Mouse (Mus musculus) liver, adult 2 months (tissue): Measurements from ENCODE around the gene Mical2. TPM values are rescaled to one million over a fixed set of nuclear protein-coding genes. Genes with fewer than 3 reads are reported as not detected.

Experiments
- DNase-seq: peaks from one replicate; pipeline ENCODE4 v3.0.0-alpha.2; 2011; ENCODE audit warnings: low read depth, low spot score; ENCODE audit errors: extremely low read depth
- H3K27ac ChIP-seq: fragments of 200-500 bp; replicated peaks from 2 replicates; pipeline ENCODE4 v1.5.1; 2012; ENCODE audit warnings: low read depth, mild to moderate bottlenecking, control low read depth, inconsistent platforms, low read length; ENCODE audit not compliant: insufficient read depth
- H3K27me3 ChIP-seq: fragments of 200-500 bp; 2 replicates; pipeline ENCODE4 v1.6.1; 2012; ENCODE audit warnings: mild to moderate bottlenecking, moderate library complexity, low read length, inconsistent platforms; ENCODE audit not compliant: control insufficient read depth, insufficient read depth
- H3K36me3 ChIP-seq: fragments of 200-500 bp; 2 replicates; pipeline ENCODE4 v1.6.1; 2012; ENCODE audit warnings: low read length, inconsistent platforms; ENCODE audit not compliant: control insufficient read depth, insufficient read depth
- H3K4me1 ChIP-seq: fragments of 200-500 bp; 2 replicates; pipeline ENCODE4 v1.6.1; 2011; ENCODE audit warnings: low read length; ENCODE audit not compliant: control insufficient read depth, insufficient read depth
- H3K4me3 ChIP-seq: fragments of 200-500 bp; 2 replicates; pipeline ENCODE4 v1.5.1; 2011; ENCODE audit warnings: low read depth, mild to moderate bottlenecking, control low read depth, low read length, moderate library complexity; ENCODE audit not compliant: insufficient read depth
- H3K79me2 ChIP-seq: fragments of 200-500 bp; 2 replicates; pipeline ENCODE4 v1.6.1; 2012; ENCODE audit warnings: inconsistent platforms, mild to moderate bottlenecking, low read length, moderate library complexity; ENCODE audit not compliant: control insufficient read depth, insufficient read depth
- H3K9ac ChIP-seq: fragments of 200-500 bp; 2 replicates; pipeline ENCODE4 v1.6.1; 2012; ENCODE audit warnings: low read depth, mild to moderate bottlenecking, control low read depth, inconsistent platforms, low read length
- CTCF ChIP-seq: fragments of 200-500 bp; IDR thresholded peaks from 2 replicates; pipeline ENCODE4 v1.5.1; 2011; ENCODE audit warnings: low read depth, low read length, control low read depth
- POLR2A ChIP-seq: fragments of 200-500 bp; IDR thresholded peaks from 2 replicates; pipeline ENCODE4 v1.6.1; 2011; ENCODE audit warnings: low read length, control low read depth; ENCODE audit not compliant: insufficient read depth; ENCODE audit errors: extremely low read depth
- WGBS: fragments of 180-500 bp; shearing (Covaris S2); methylation state at CpG from one replicate; pipeline ENCODE4 v1.1.7; 2018; 5-methylcytosine and 5-hydroxymethylcytosine counted together
- polyA plus RNA-seq: library from polyadenylated mRNA; depleted of rRNA; stranded (reverse); fragments of >200 nt; gene quantifications from 2 replicates; pipeline ENCODE4 v1.2.3, GENCODE M21; 2012
- total RNA-seq: library from RNA; depleted of rRNA; stranded (reverse); fragments of >200 nt; gene quantifications from 2 replicates; pipeline ENCODE4 v1.2.3, GENCODE M21; 2014

Gene Mical2
- total and polyA plus RNA-seq, 2 experiments, result 4.1 to 6.9 TPM

DNA sequence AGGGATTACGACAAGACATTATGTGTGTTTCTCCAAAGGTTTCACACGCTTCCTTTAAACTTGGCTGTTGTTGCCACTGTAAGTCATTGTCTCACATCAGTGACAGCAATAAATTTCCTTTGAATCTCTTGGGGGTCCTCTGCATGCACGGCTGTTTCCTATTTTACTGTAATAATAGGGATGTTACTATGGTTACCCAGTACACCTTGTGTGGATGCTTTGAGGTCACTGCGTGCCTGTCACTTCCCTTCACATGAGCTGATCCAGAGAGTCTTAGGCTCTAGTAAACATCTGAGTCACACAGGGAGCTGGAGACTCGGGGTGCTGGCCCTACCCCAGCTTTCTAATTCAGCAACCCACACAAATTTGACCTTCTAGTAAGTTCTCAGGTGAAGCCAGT lies 88.0 kb downstream of the Mical2 start:
- Histone ChIP-seq H3K9ac (no peak overlapping the region), H3K27me3 (no peaks in the 10 kb centered on the region), H3K4me1 (no peaks in the 10 kb centered on the region), H3K79me2 (no peaks in the 10 kb centered on the region), H3K4me3 (no peak overlapping the region), H3K36me3 (peaks cover 20% of the 10 kb centered on the region), H3K27ac (no peak overlapping the region)
- WGBS, result 85% methylated on average over 5 of the region's 5 CpGs
- no peak for DNase-seq
- no peak for TF ChIP-seq CTCF
- TF ChIP-seq POLR2A, result no peak

DNA sequence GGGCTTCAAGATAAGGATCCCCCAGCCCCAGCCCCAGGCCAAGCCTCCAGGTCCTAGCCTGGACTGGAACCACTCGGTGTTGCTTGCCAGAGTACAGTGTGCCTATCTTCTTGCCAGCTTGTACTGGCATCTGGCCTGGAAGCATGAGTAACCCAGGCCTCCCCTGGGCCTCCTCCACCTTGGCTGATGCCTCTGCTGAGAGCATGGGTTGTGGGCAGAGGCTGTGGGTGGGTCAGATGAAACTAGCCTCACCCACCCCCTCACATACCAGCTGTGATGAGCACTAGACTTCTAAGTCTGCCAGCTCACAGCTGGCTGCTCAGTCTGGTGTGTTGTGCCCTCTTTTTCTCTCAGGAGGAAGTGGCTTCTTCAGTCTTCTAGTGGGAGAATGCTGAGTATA lies 90.6 kb downstream of the Mical2 start:
- WGBS, result 18% methylated on average over 1 of the region's 1 CpGs
- Histone ChIP-seq H3K27ac (no peak overlapping the region), H3K79me2 (no peaks in the 10 kb centered on the region), H3K27me3 (no peaks in the 10 kb centered on the region), H3K36me3 (peaks cover 23% of the 10 kb centered on the region), H3K9ac (no peak overlapping the region), H3K4me3 (no peak overlapping the region), H3K4me1 (no peaks in the 10 kb centered on the region)
- no peak for TF ChIP-seq POLR2A
- no peak for TF ChIP-seq CTCF
- DNase-seq, result peak; percentile 43

DNA sequence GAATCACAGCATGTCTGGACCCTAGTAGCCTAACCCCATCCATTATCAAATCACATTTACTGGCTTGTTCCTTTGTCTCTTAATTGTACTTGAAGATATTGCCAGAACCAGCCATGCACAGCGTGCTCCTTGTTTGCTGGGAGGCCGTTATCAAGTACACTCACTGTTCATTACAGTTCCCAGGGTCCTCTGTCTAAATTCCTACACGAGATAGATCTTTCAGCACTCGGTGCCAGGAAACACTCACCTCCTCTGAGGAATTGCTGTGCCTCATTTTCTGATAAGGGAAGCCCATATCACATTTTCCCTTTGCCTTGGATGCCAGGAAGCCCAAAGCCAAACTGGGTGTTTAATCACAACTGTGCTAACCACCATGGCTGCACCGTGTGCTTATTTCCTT lies 91.8 kb downstream of the Mical2 start:
- no peak overlapping the region for H3K9ac ChIP-seq
- H3K27ac ChIP-seq, result no peak overlapping the region
- no peaks in the 10 kb centered on the region for H3K27me3 ChIP-seq
- peaks cover 19% of the 10 kb centered on the region for H3K36me3 ChIP-seq
- no peak for DNase-seq
- TF ChIP-seq POLR2A (no peak), CTCF (no peak)
- H3K4me1 ChIP-seq, result no peaks in the 10 kb centered on the region
- no peaks in the 10 kb centered on the region for H3K79me2 ChIP-seq
- WGBS, result 69% methylated on average over 5 of the region's 5 CpGs
- no peak overlapping the region for H3K4me3 ChIP-seq

DNA sequence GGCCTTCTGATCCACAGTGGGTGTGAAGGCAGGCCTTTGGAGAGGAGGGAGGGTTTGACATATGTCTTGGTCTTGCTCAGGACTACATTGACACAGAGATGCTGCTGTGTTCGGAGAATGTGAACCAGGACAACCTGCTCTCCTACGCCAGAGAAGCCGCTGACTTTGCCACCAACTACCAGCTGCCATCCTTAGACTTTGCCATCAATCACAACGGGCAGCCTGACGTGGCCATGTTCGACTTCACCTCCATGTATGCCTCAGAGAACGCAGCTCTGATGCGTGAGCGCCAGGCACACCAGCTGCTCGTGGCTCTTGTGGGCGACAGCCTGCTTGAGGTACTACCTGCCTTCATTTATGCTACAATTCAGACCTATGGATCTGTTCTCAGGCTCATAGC lies 92.7 kb downstream of the Mical2 start:
- Histone ChIP-seq H3K9ac (no peak overlapping the region), H3K4me1 (no peaks in the 10 kb centered on the region), H3K4me3 (no peak overlapping the region), H3K27me3 (no peaks in the 10 kb centered on the region), H3K79me2 (no peaks in the 10 kb centered on the region), H3K27ac (no peak overlapping the region), H3K36me3 (peaks cover 22% of the 10 kb centered on the region)
- DNase-seq, result no peak
- WGBS, result 95% methylated on average over 11 of the region's 11 CpGs
- TF ChIP-seq POLR2A, result no peak
- no peak for TF ChIP-seq CTCF

DNA sequence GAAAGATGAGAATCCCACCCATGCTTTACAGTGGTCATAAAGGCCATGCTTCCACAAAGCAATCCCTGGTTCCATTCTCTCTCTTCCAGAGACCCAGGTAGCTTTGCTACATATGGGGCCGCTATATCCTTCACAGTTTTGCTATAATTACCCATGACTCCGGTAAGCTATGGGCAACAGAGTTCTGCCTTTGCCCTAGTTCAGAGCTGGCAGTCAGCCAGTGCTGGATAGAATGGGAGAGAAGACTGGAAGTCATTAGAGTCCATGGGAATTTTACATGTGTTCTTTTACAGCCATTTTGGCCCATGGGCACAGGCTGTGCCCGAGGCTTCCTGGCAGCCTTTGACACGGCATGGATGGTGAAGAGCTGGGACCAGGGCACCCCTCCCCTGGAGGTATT lies 93.8 kb downstream of the Mical2 start:
- H3K4me3 ChIP-seq, result no peak overlapping the region

DNA sequence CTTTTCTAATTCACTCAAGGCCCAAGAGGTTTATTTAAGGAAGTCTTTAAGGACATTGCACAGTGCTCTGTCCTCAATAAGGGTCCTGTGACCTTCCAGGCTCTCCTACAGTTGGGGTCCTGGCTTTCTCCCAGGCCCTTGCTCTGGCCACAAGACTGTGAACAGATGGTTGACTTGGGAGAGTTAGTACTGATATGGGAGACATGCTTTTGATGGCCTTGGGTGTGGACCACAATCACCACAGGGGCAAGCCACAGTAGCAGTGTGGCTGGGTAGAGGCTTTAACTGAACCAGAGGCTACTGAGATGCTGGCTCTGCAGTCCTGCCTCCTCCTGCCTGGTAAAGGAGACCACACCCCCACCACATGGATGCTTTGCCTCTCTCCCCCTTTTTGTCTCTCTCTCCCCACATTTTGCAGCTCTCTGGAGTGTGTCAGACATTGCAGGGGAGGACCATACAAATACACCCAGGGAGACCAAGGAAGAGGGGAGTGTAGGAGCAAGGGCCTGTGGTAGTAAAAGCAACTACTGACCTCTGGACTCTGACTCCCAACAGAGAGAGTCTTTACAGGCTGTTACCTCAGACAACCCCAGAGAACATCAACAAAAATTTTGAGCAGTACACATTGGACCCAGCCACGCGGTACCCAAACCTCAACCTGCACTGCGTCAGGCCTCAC lies 94.5 kb downstream of the Mical2 start:
- no peak for DNase-seq
- 87% methylated on average over 3 of the region's 3 CpGs for WGBS
- H3K9ac ChIP-seq, result no peak overlapping the region
- no peaks in the 10 kb centered on the region for H3K4me1 ChIP-seq
- no peaks in the 10 kb centered on the region for H3K27me3 ChIP-seq
- no peaks in the 10 kb centered on the region for H3K79me2 ChIP-seq
- H3K27ac ChIP-seq, result no peak overlapping the region
- H3K4me3 ChIP-seq, result no peak overlapping the region
- TF ChIP-seq CTCF, result no peak
- TF ChIP-seq POLR2A, result no peak
- peaks cover 30% of the 10 kb centered on the region for H3K36me3 ChIP-seq

More for the DNA sequence above, 93.8 kb downstream of the Mical2 start:
- H3K79me2 ChIP-seq, result no peaks in the 10 kb centered on the region
- DNase-seq, result peak; percentile 37
- no peak overlapping the region for H3K9ac ChIP-seq
- no peaks in the 10 kb centered on the region for H3K4me1 ChIP-seq
- no peak overlapping the region for H3K27ac ChIP-seq
- no peaks in the 10 kb centered on the region for H3K27me3 ChIP-seq
- WGBS, result 53% methylated on average over 4 of the region's 4 CpGs
- TF ChIP-seq POLR2A (no peak), CTCF (no peak)
- peaks cover 30% of the 10 kb centered on the region for H3K36me3 ChIP-seq
